Mouse (Mus musculus) intestine, postnatal 0 days (tissue): ENCODE data around the gene Aak1. TPM values are rescaled to one million over a fixed set of nuclear protein-coding genes. Genes with fewer than 3 reads are reported as not detected.

Experiments
- ATAC-seq: fragments of 200-750 bp; cut with Nextera tagmentation; 2 replicates; pipeline ENCODE4 v1.8.0; 2017; ENCODE audit warnings: mild to moderate bottlenecking, moderate TSS enrichment, moderate library complexity
- H3K27ac ChIP-seq: fragments of 300-500 bp; sonication (generic); 2 replicates; pipeline ENCODE4 v1.5.1; 2014; ENCODE audit warnings: mild to moderate bottlenecking, low read depth, low read length, moderate library complexity
- H3K27me3 ChIP-seq: fragments of 300-500 bp; sonication (generic); replicated peaks from 2 replicates; pipeline ENCODE4 v1.6.1; 2014; ENCODE audit warnings: low read length, mixed read lengths; ENCODE audit not compliant: control insufficient read depth, insufficient read depth
- H3K36me3 ChIP-seq: fragments of 300-500 bp; sonication (generic); 2 replicates; pipeline ENCODE4 v1.6.1; 2014; ENCODE audit warnings: mild to moderate bottlenecking, moderate library complexity; ENCODE audit not compliant: control insufficient read depth, insufficient read depth
- H3K4me1 ChIP-seq: fragments of 300-500 bp; sonication (generic); replicated peaks from 2 replicates; pipeline ENCODE4 v1.6.1; 2014; ENCODE audit warnings: antibody characterized with exemption, low read length, mixed read lengths; ENCODE audit not compliant: control insufficient read depth, insufficient read depth
- H3K4me2 ChIP-seq: fragments of 300-500 bp; sonication (generic); replicated peaks from 2 replicates; pipeline ENCODE4 v1.6.1; 2014; ENCODE audit warnings: low read depth, mild to moderate bottlenecking, moderate library complexity
- H3K4me3 ChIP-seq: fragments of 300-500 bp; sonication (generic); 2 replicates; pipeline ENCODE4 v1.5.1; 2014; ENCODE audit warnings: low read depth, low read length
- H3K9ac ChIP-seq: fragments of 300-500 bp; sonication (generic); 2 replicates; pipeline ENCODE4 v1.6.1; 2014; ENCODE audit warnings: mild to moderate bottlenecking, low read depth, low read length
- H3K9me3 ChIP-seq: fragments of 300-500 bp; sonication (generic); 2 replicates; pipeline ENCODE4 v1.6.1; 2016; ENCODE audit warnings: mixed run types; ENCODE audit not compliant: control insufficient read depth
- CTCF ChIP-seq: sonication (generic); IDR thresholded peaks from 2 replicates; pipeline ENCODE4 v1.5.1; 2016; ENCODE audit warnings: low read depth, mild to moderate bottlenecking, control low read depth, antibody characterized with exemption, moderate library complexity
- WGBS: fragments of 180-500 bp; shearing (Covaris S2); extraction: QIAGEN DNeasy Blood & Tissue Kit; methylation state at CpG from one replicate; pipeline ENCODE4 v1.1.7; 2014; 5-methylcytosine and 5-hydroxymethylcytosine counted together
- polyA plus RNA-seq: library from polyadenylated mRNA; unstranded; fragments of >200 nt; fragmentation: Nextera tagmentation; extraction: Ambion mirVana; gene quantifications from 2 replicates; pipeline ENCODE4 v1.2.1, GENCODE M21; 2015

The Aak1 gene
- polyA plus RNA-seq, 1 experiment from 2014 or later = 5.7 TPM

DNA sequence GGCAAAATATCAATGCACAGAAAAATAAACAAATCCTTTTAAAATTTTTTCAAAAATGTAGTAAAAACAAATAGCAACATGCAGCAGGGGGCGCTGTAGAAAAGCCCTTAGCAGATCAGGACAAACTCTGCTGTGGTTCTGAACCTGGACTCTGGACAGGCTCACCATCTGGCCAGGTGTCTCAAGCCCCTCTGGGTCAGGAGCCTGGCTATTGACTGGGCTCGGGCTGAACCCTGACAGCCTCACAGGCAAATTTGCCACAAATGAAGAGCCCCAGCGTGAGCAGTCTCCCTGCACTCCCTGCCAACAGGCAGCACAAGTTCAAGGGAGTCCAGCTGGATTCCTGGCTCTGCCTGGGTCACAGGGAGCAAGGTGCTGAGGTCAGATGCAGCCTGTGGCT lies 36.0 kb upstream of the Aak1 start:
- H3K27me3 ChIP-seq = no peaks in the 10 kb centered on the region
- H3K36me3 ChIP-seq = no peaks in the 10 kb centered on the region
- H3K9me3 ChIP-seq = no peaks in the 10 kb centered on the region
- no peak overlapping the region for H3K9ac ChIP-seq
- no peak overlapping the region for H3K4me2 ChIP-seq
- no peaks in the 10 kb centered on the region for H3K4me1 ChIP-seq
- peak; percentile 75 for TF ChIP-seq CTCF
- 23% methylated on average over 3 of the region's 3 CpGs for WGBS
- H3K4me3 ChIP-seq = no peak overlapping the region
- H3K27ac ChIP-seq = no peak overlapping the region
- ATAC-seq = no peak

DNA sequence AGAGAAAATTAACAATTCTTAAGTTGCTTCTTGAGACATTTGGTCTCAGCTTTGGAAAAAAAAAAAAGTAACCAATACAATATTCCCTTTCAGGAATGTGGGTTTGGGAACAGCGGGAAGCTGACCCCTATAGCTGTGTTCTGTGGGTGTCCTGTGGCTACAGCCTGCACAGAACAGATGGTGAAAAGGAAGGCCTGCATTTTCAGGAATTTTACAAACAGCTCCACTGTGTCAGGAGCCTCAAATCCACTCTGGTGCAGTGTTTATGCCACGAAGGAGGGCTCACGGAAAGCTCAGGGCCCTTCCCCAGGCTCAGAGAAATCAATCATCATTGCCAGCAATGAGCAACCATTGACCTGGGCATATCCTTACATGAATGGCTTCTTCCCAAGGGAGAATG lies 34.4 kb upstream of the Aak1 start:
- H3K9ac ChIP-seq = no peak overlapping the region
- 63% methylated on average over 3 of the region's 3 CpGs for WGBS
- no peak for ATAC-seq
- H3K4me2 ChIP-seq = no peak overlapping the region
- no peak overlapping the region for H3K4me3 ChIP-seq
- no peak for TF ChIP-seq CTCF
- no peaks in the 10 kb centered on the region for H3K36me3 ChIP-seq
- H3K9me3 ChIP-seq = no peaks in the 10 kb centered on the region
- no peaks in the 10 kb centered on the region for H3K4me1 ChIP-seq
- H3K27me3 ChIP-seq = no peaks in the 10 kb centered on the region
- H3K27ac ChIP-seq = no peak overlapping the region

DNA sequence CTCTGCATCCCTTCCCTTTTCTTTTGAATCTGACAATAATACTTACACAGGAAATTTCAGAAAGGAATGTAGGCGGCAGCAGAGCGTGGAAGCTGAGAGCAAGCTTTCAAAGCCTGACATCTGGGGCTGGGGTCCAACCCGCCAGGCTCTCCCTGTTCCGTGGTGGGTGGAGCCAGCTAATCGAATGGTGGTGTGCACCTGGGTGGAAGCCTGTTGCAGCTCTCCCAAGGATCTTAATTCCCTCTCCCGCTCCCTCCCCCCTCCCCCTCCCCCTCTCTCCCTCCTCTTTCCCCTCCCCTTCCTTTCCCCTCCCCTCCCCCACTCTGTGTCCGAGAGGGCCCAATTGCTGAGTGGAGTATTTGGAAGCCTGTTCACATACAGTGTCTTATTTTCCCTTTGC lies 33.9 kb upstream of the Aak1 start:
- H3K9me3 ChIP-seq = no peaks in the 10 kb centered on the region
- no peak overlapping the region for H3K27ac ChIP-seq
- 26% methylated on average over 7 of the region's 7 CpGs for WGBS
- no peaks in the 10 kb centered on the region for H3K27me3 ChIP-seq
- H3K4me1 ChIP-seq = no peaks in the 10 kb centered on the region
- TF ChIP-seq CTCF = no peak
- no peak overlapping the region for H3K4me2 ChIP-seq
- H3K36me3 ChIP-seq = no peaks in the 10 kb centered on the region
- H3K4me3 ChIP-seq = no peak overlapping the region
- ATAC-seq = no peak
- H3K9ac ChIP-seq = no peak overlapping the region

DNA sequence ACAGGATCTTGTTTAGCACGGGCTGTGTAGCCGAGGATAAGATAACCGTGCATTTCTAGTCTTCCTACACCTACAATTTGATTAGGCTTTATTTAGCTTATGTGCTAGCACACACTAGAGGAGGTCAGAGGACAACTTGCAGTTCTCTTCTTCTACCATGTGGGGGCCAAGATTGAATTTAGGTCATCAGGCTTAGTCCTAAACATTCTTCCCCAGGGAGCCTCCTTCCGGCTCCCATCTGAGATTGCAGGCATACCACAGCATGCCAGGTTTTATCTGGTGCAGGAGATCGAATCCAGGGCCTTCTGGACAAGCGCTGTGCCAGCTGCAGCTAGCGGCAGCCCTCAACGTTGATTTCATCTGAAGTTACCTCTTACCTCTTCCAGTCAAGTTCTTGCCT lies 32.7 kb upstream of the Aak1 start:
- ATAC-seq = no peak

DNA sequence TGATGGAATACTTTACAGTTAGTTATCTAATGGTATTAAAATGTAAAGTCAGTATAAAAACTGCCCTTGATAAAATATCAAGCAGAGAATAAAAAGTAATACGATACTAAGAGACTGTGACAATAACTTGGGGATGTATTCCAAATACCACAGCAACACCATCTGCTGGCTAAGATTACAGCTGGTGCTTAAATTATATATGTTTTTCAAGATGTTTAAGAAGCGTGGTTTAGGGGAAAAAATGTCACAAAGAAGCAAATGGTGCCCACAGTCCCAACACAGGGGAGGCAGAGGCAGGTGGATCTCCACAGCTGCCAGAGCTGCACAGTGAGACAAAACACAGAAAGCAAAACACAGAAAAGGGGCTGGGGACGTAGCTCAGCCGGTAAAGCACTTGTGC lies 30.4 kb upstream of the Aak1 start:
- Histone ChIP-seq H3K9me3 (no peaks in the 10 kb centered on the region), H3K36me3 (no peaks in the 10 kb centered on the region), H3K9ac (no peak overlapping the region), H3K4me1 (no peaks in the 10 kb centered on the region), H3K27me3 (no peaks in the 10 kb centered on the region), H3K4me2 (no peak overlapping the region), H3K27ac (no peak overlapping the region), H3K4me3 (no peak overlapping the region)
- 68% methylated on average over 4 of the region's 4 CpGs for WGBS
- TF ChIP-seq CTCF = no peak
- ATAC-seq = no peak

More for the DNA sequence above, 32.7 kb upstream of the Aak1 start:
- Histone ChIP-seq H3K4me3 (no peak overlapping the region), H3K4me1 (no peaks in the 10 kb centered on the region), H3K36me3 (no peaks in the 10 kb centered on the region), H3K9ac (no peak overlapping the region), H3K9me3 (no peaks in the 10 kb centered on the region), H3K27me3 (no peaks in the 10 kb centered on the region), H3K4me2 (no peak overlapping the region), H3K27ac (no peak overlapping the region)
- TF ChIP-seq CTCF = peak; percentile 78
- WGBS = 19% methylated on average over 8 of the region's 8 CpGs

DNA sequence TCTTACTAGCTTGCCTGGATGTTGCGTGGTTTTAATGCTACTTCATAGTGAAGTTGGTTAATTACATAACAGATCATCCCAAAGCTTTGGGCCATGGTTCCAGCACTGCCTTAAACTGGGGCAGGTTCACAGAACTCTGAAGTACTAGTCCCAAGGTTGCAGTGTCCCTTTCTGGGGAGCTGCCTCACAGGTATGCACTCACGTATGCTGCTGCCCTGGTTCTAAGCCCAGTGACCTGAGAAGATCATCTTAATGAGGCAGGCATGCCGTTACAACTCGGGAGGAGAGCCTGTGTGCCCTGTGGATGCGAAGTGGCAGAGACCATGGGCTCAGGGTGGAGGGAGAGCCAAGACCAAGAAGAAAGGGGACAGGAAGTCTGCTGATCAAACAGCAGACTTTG lies 29.4 kb upstream of the Aak1 start:
- no peak for ATAC-seq
- Histone ChIP-seq H3K36me3 (no peaks in the 10 kb centered on the region), H3K4me3 (no peak overlapping the region), H3K27me3 (no peaks in the 10 kb centered on the region), H3K27ac (no peak overlapping the region), H3K4me1 (no peaks in the 10 kb centered on the region), H3K9ac (no peak overlapping the region), H3K4me2 (no peak overlapping the region), H3K9me3 (no peaks in the 10 kb centered on the region)
- WGBS = 87% methylated on average over 5 of the region's 5 CpGs
- TF ChIP-seq CTCF = no peak

DNA sequence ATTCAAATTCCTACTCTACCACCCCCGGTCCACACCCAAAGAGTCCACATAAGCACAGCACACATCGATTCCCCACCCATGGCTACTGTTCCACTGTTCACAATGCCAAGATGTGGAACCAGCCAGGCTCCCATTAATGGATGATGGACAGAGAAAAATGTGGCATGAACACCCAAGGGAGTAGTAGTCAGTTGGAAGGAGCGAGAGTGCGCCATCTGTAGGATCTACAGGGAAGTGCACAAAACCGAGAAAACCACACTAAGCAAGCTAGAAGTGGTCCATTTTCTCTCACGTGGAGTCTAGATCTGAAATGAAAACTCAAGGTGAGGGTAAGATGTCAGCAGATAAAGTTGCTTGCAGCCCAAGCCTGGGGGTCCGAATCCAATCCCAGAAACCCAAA lies 28.6 kb upstream of the Aak1 start:
- H3K27ac ChIP-seq = no peak overlapping the region
- H3K27me3 ChIP-seq = no peaks in the 10 kb centered on the region
- H3K4me3 ChIP-seq = no peak overlapping the region
- TF ChIP-seq CTCF = peak; percentile 73
- H3K36me3 ChIP-seq = no peaks in the 10 kb centered on the region
- H3K4me1 ChIP-seq = no peaks in the 10 kb centered on the region
- no peak for ATAC-seq
- no peak overlapping the region for H3K4me2 ChIP-seq
- no peak overlapping the region for H3K9ac ChIP-seq
- H3K9me3 ChIP-seq = no peaks in the 10 kb centered on the region
- 71% methylated on average over 7 of the region's 7 CpGs for WGBS
